Mouse (Mus musculus) CH12.LX (cell line): ENCODE data around the gene Dag1. TPM values are rescaled to one million over a fixed set of nuclear protein-coding genes. Genes with fewer than 3 reads are reported as not detected.

Experiments used
- DNase-seq: peaks from one replicate; pipeline ENCODE4 v3.0.0-alpha.2; 2013; ENCODE audit errors: extremely low read depth
- H3K27ac ChIP-seq: 2 replicates; pipeline ENCODE4 v1.5.1; 2012; ENCODE audit warnings: low read depth, mild to moderate bottlenecking, control low read depth, moderate library complexity; ENCODE audit not compliant: insufficient read depth
- H3K27me3 ChIP-seq: replicated peaks from 2 replicates; pipeline ENCODE3; 2012; ENCODE audit warnings: inconsistent platforms
- H3K36me3 ChIP-seq, 2 experiments: replicated peaks in 1 of 2; 2 replicates each; pipeline versions ENCODE3 to v1.6.1; 2012; ENCODE audit warnings: inconsistent platforms in 1 of 2, low read length in 1 of 2, mild to moderate bottlenecking in 1 of 2, mixed read lengths in 1 of 2, moderate library complexity in 1 of 2; ENCODE audit not compliant: control insufficient read depth in 1 of 2, insufficient read depth in 1 of 2
- H3K4me1 ChIP-seq, 2 experiments: 2 replicates each; pipeline ENCODE4 v1.6.1; 2012; ENCODE audit warnings: inconsistent platforms in 1 of 2, moderate library complexity in 1 of 2; ENCODE audit not compliant: insufficient read depth in 2 of 2, control insufficient read depth in 1 of 2
- H3K4me2 ChIP-seq: 2 replicates; pipeline ENCODE4 v1.6.1; 2012; ENCODE audit warnings: low read depth, mild to moderate bottlenecking, control low read depth; ENCODE audit not compliant: poor library complexity, insufficient read depth, severe bottlenecking
- H3K4me3 ChIP-seq, 3 experiments: fragments of 150-350 bp in 1 of 3; sonication (generic) in 1 of 3; replicated peaks in 1 of 3; 2 replicates each; pipeline versions ENCODE3 to v1.5.1; 2011 to 2012; ENCODE audit warnings: low read depth in 2 of 3, low read length in 2 of 3, mild to moderate bottlenecking in 2 of 3, moderate library complexity in 2 of 3, control low read depth in 1 of 3, improper control_type of control experiment in 1 of 3, inconsistent platforms in 1 of 3, mixed read lengths in 1 of 3; ENCODE audit not compliant: poor library complexity in 1 of 3
- H3K79me2 ChIP-seq: replicated peaks from 2 replicates; pipeline ENCODE4 v1.6.1; 2012; ENCODE audit warnings: mild to moderate bottlenecking, moderate library complexity; ENCODE audit not compliant: control insufficient read depth, poor library complexity, insufficient read depth, severe bottlenecking; ENCODE audit errors: extremely low read depth
- H3K9ac ChIP-seq: 2 replicates; pipeline ENCODE4 v1.6.1; 2012; ENCODE audit warnings: low read depth, mild to moderate bottlenecking, control low read depth, moderate library complexity; ENCODE audit not compliant: insufficient read depth
- H3K9me3 ChIP-seq: replicated peaks from 2 replicates; pipeline ENCODE3; 2012; ENCODE audit warnings: low read length, inconsistent platforms, mixed read lengths
- CHD2 ChIP-seq: IDR thresholded peaks from 2 replicates; pipeline ENCODE4 v1.6.1; 2011; ENCODE audit warnings: low read length, improper control_type of control experiment
- E2F4 ChIP-seq: IDR thresholded peaks from 2 replicates; pipeline ENCODE4 v1.6.1; 2011; ENCODE audit warnings: low read depth, low read length, improper control_type of control experiment; ENCODE audit not compliant: insufficient replicate concordance
- ELF1 ChIP-seq: IDR thresholded peaks from 2 replicates; pipeline ENCODE4 v1.6.1; 2014; ENCODE audit warnings: low read depth, mild to moderate bottlenecking, inconsistent platforms, low read length, improper control_type of control experiment
- EP300 ChIP-seq: IDR thresholded peaks from 2 replicates; pipeline ENCODE4 v1.6.1; 2011; ENCODE audit warnings: low read length, improper control_type of control experiment
- GABPA ChIP-seq: IDR thresholded peaks from 2 replicates; pipeline ENCODE4 v1.6.1; 2012; ENCODE audit warnings: low read depth, low read length, improper control_type of control experiment, inconsistent platforms; ENCODE audit not compliant: insufficient replicate concordance
- IRF4 ChIP-seq: IDR thresholded peaks from 2 replicates; pipeline ENCODE4 v1.6.1; 2014; ENCODE audit warnings: low read depth, mild to moderate bottlenecking, inconsistent platforms, low read length, improper control_type of control experiment
- JUN ChIP-seq: IDR thresholded peaks from 2 replicates; pipeline ENCODE4 v1.6.1; 2011; ENCODE audit warnings: low read depth, mild to moderate bottlenecking, low read length, improper control_type of control experiment, moderate library complexity; ENCODE audit not compliant: insufficient read depth
- MAX ChIP-seq: IDR thresholded peaks from 2 replicates; pipeline ENCODE4 v1.6.1; 2011; ENCODE audit warnings: low read length, improper control_type of control experiment
- MAZ ChIP-seq: IDR thresholded peaks from 2 replicates; pipeline ENCODE4 v1.6.1; 2012; ENCODE audit warnings: low read depth, mild to moderate bottlenecking, inconsistent platforms, low read length, improper control_type of control experiment, moderate library complexity
- MXI1 ChIP-seq: IDR thresholded peaks from 2 replicates; pipeline ENCODE4 v1.6.1; 2011; ENCODE audit warnings: mild to moderate bottlenecking, low read depth, low read length, improper control_type of control experiment
- NELFE ChIP-seq: IDR thresholded peaks from 2 replicates; pipeline ENCODE4 v1.6.1; 2011; ENCODE audit warnings: low read depth, low read length, improper control_type of control experiment
- NRF1 ChIP-seq: IDR thresholded peaks from 2 replicates; pipeline ENCODE4 v1.6.1; 2014; ENCODE audit warnings: low read depth, mild to moderate bottlenecking, inconsistent platforms, low read length, improper control_type of control experiment, moderate library complexity
- POLR2A ChIP-seq: IDR thresholded peaks from 2 replicates; pipeline ENCODE4 v1.6.1; 2011; ENCODE audit warnings: low read depth, mild to moderate bottlenecking, improper control_type of control experiment, low read length
- POLR2AphosphoS2 ChIP-seq: IDR thresholded peaks from 2 replicates; pipeline ENCODE4 v1.6.1; 2011; ENCODE audit warnings: low read depth, low read length, improper control_type of control experiment
- RAD21 ChIP-seq: IDR thresholded peaks from 2 replicates; pipeline ENCODE4 v1.6.1; 2011; ENCODE audit warnings: low read depth, mild to moderate bottlenecking, low read length, improper control_type of control experiment, moderate library complexity
- RCOR1 ChIP-seq: conservative IDR thresholded peaks from 2 replicates; pipeline ENCODE4 v1.6.1; 2012; ENCODE audit warnings: low read depth, mild to moderate bottlenecking, inconsistent platforms, low read length, improper control_type of control experiment
- SIN3A ChIP-seq: IDR thresholded peaks from 2 replicates; pipeline ENCODE4 v1.6.1; 2012; ENCODE audit warnings: low read length, improper control_type of control experiment, inconsistent platforms
- USF2 ChIP-seq: conservative IDR thresholded peaks from 2 replicates; pipeline ENCODE4 v1.6.1; 2011; ENCODE audit warnings: low read depth, low read length, improper control_type of control experiment
- ZC3H11A ChIP-seq: IDR thresholded peaks from 2 replicates; pipeline ENCODE4 v1.6.1; 2012; ENCODE audit warnings: low read depth, mild to moderate bottlenecking, inconsistent platforms, low read length, improper control_type of control experiment
- ZKSCAN1 ChIP-seq: IDR thresholded peaks from 2 replicates; pipeline ENCODE4 v1.6.1; 2012; ENCODE audit warnings: low read depth, inconsistent platforms, low read length, improper control_type of control experiment, borderline replicate concordance
- dilution Hi-C: fragments of 300-500 bp; cut with MboI; formaldehyde crosslinking; loops from 2 replicates; pipeline ENCODE4 v1.14.3; 2020; ENCODE audit warnings: low sequenced_read_pairs; ENCODE audit not compliant: extremely low pct_unique_long_range_greater_than_20kb, extremely low pct_ligation_motif_present
- in situ Hi-C: fragments of 300-500 bp; cut with MboI; formaldehyde crosslinking; loops from 3 replicates; pipeline ENCODE4 v1.14.3; 2019; ENCODE audit warnings: low sequenced_read_pairs, low pct_ligation_motif_present, low pct_unique_long_range_greater_than_20kb, mixed read lengths
- polyA plus RNA-seq: library from polyadenylated mRNA; unstranded; fragments of >175 nt; gene quantifications from 2 replicates; pipeline ENCODE4 v1.2.1, GENCODE M21; 2012; ENCODE audit warnings: low read depth; ENCODE audit not compliant: insufficient read length
- total RNA-seq, 2 experiments: library from RNA; depleted of rRNA; stranded (reverse); fragments of 300-350 nt in 1 of 2; fragments of >200 nt in 1 of 2; gene quantifications; 2 replicates each; pipeline ENCODE4 v1.2.3; 2012 to 2014

Dag1 gene
- 3.7 and 3.9 TPM in 2 replicates for total RNA-seq (2012; rRNA removed)
- total RNA-seq (2014; rRNA removed): 1.4 and 1.7 TPM in 2 replicates
- 4.3 and 5.7 TPM in 2 replicates for polyA plus RNA-seq

- H3K27me3 ChIP-seq: peaks cover 2% of the 10 kb centered on the region
- DNase-seq: peak; percentile 88
- H3K4me2 ChIP-seq: peak within 1 kb of the TSS; percentile 60
- dilution Hi-C loops (no loop called here), in situ Hi-C loops (no loop called here)
- H3K36me3 ChIP-seq: no peaks in the 10 kb centered on the region
- H3K27ac ChIP-seq: no peak within 1 kb of the TSS
- no peaks in the 10 kb centered on the region for H3K9me3 ChIP-seq
- peaks cover 4 to 27% of the 10 kb centered on the region in 2 experiments for H3K4me1 ChIP-seq
- H3K79me2 ChIP-seq: no peaks in the 10 kb centered on the region
- TF ChIP-seq MAZ: no peak
- TF ChIP-seq CHD2: peak; percentile 77
- 0 out of 2 replicates have a peak, but pooled peaks have one; percentile 49 for TF ChIP-seq NELFE
- peak; percentile 7; the same call in 1 of the 2 replicates for TF ChIP-seq MAX
- TF ChIP-seq POLR2AphosphoS2: no peak
- peak; percentile 60; the same call in 1 of the 2 replicates for TF ChIP-seq MXI1
- TF ChIP-seq RAD21: no peak
- TF ChIP-seq POLR2A: peak; percentile 69
- TF ChIP-seq E2F4: no peak
- peak; percentile 36; the same call in 1 of the 2 replicates for TF ChIP-seq SIN3A
- no peak for TF ChIP-seq ZKSCAN1
- TF ChIP-seq IRF4: 0 out of 2 replicates have a peak, but pooled peaks have one; percentile 4
- peak; percentile 78 for TF ChIP-seq NRF1
- no peak for TF ChIP-seq ZC3H11A
- no peak for TF ChIP-seq USF2
- H3K9ac ChIP-seq: peak within 1 kb of the TSS; percentile 62
- peak within 1 kb of the TSS; percentile 65 to 83 (median 75) for H3K4me3 ChIP-seq
These were observed at the start of gene Dag1 for GRCm38 (mm10) chr9:108263690-108264190. Gene Dag1 (minus strand): TSS chr9:108263958.

- Histone ChIP-seq H3K36me3 (peaks cover 7 to 32% of the 10 kb centered on the region in 2 experiments), H3K4me1 (peaks cover 5 to 59% of the 10 kb centered on the region in 2 experiments; a peak in 3 of 4 replicates)
- TF ChIP-seq RAD21 (no peak), ELF1 (no peak), EP300 (no peak), MAZ (no peak), JUN (no peak), RCOR1 (no peak), GABPA (no peak)
- TF ChIP-seq, all 38 proteins: peak for 0
- H3K9me3 ChIP-seq: no peaks in the 10 kb centered on the region
- peak overlapping the region; percentile 97 for H3K4me2 ChIP-seq
- in situ Hi-C loops (no loop called here), dilution Hi-C loops (no loop called here)
- no peaks in the 10 kb centered on the region for H3K27me3 ChIP-seq
- no peak overlapping the region for H3K27ac ChIP-seq
- H3K79me2 ChIP-seq: peaks cover 58% of the 10 kb centered on the region
- H3K9ac ChIP-seq: peak overlapping the region; percentile 78
- peak overlapping the region; percentile 57 to 76 (median 71) for H3K4me3 ChIP-seq
- DNase-seq: no peak
These were observed 44.4 kb upstream of the Dag1 start for GRCm38 (mm10) chr9:108308141-108308540.
